In the genomic region with DNA sequence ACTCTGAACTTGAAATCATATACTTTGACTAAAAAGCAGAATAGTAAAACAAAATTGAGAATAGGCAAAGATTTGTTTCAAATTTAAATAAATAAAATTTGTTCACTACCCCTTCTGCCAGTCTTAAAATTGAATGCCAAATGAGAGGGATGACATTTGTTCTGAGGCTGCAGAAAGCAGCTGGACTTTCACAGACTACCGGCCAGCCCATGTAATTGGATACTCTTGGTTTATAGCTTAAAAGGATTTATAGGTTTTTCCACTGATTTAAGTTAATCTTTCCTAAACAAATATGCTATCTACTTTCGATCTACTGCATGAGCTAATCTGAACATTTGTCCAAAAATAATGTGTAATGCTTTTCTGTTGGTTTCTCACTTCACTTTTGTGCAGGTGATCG, we compare ENCODE assay signal across 25 mouse cellular contexts. TPM values are rescaled to one million over a fixed set of nuclear protein-coding genes. Genes with fewer than 3 reads are reported as not detected.
DNase-seq lines count a peak whose midpoint lies in the region; ATAC-seq and TF ChIP-seq lines count a peak whose summit lies in the region.
"Had no signal": no experiment of that assay in that cellular context is flagged by ENCODE, and none has a peak within 500 bp of the region (broad histone marks: within the 10 kb centered on the region; RNA-seq: fewer than 3 reads in every experiment).

No protein-coding gene starts in this region.

- no peak overlapping the region for H3ac ChIP-seq in myocyte (ENCODE audit: control insufficient read depth, insufficient read length)

- H3K27me3 ChIP-seq in kidney, embryonic 14.5 days (ENCODE audit: control insufficient read depth, insufficient read depth, low read length), result no peaks in the 10 kb centered on the region
- H3K27me3 ChIP-seq in kidney, postnatal 0 days (ENCODE audit: insufficient read depth, low read length), result no peaks in the 10 kb centered on the region
- H3K27me3 ChIP-seq in myocyte (ENCODE audit: control insufficient read depth, insufficient read depth, insufficient read length), result no peaks in the 10 kb centered on the region
- H3K27me3 ChIP-seq: embryonic facial prominence, embryonic 13.5 days; forebrain, embryonic 13.5 days; heart, embryonic 13.5 days had no signal

- 39% methylated on average over 3 of the region's 3 CpGs for WGBS in kidney, embryonic 14.5 days
- 24% methylated on average over 3 of the region's 3 CpGs for WGBS in kidney, postnatal 0 days

- no peak overlapping the region for H3K4me3 ChIP-seq in kidney, embryonic 14.5 days (ENCODE audit: low read length)
- no peak overlapping the region for H3K4me3 ChIP-seq in kidney, postnatal 0 days (replicated peaks; ENCODE audit: low read depth, low read length)
- no peak overlapping the region for H3K4me3 ChIP-seq in myocyte
- H3K4me3 ChIP-seq: embryonic facial prominence, embryonic 13.5 days; forebrain, embryonic 10.5 days; forebrain, embryonic 13.5 days; heart, adult 2 months; heart, embryonic 10.5 days; heart, embryonic 13.5 days had no signal

- H3K9me3 ChIP-seq in kidney, embryonic 14.5 days (ENCODE audit: control insufficient read depth, low read length), result no peaks in the 10 kb centered on the region
- no peaks in the 10 kb centered on the region for H3K9me3 ChIP-seq in kidney, postnatal 0 days (replicated peaks; ENCODE audit: low read length)
- H3K9me3 ChIP-seq: embryonic facial prominence, embryonic 13.5 days; forebrain, embryonic 10.5 days; forebrain, embryonic 13.5 days; heart, embryonic 10.5 days; heart, embryonic 13.5 days had no signal

- H3K9ac ChIP-seq in kidney, embryonic 14.5 days (ENCODE audit: low read depth, low read length), result no peak overlapping the region
- no peak overlapping the region for H3K9ac ChIP-seq in kidney, postnatal 0 days (ENCODE audit: low read depth, low read length)
- H3K9ac ChIP-seq: embryonic facial prominence, embryonic 13.5 days; forebrain, embryonic 13.5 days; heart, embryonic 13.5 days; hindbrain, embryonic 14.5 days had no signal

- H3K4me2 ChIP-seq in kidney, embryonic 14.5 days (replicated peaks; ENCODE audit: low read depth, low read length), result no peak overlapping the region
- no peak overlapping the region for H3K4me2 ChIP-seq in kidney, postnatal 0 days (ENCODE audit: low read length)
- H3K4me2 ChIP-seq in myocyte (ENCODE audit: low read depth), result peak overlapping the region; percentile 68
- H3K4me2 ChIP-seq: embryonic facial prominence, embryonic 13.5 days; forebrain, embryonic 13.5 days; heart, embryonic 13.5 days; hindbrain, embryonic 14.5 days had no signal

- no peak overlapping the region for H3K27ac ChIP-seq in kidney, embryonic 14.5 days (ENCODE audit: low read depth, low read length)
- H3K27ac ChIP-seq in kidney, postnatal 0 days, result no peak overlapping the region
- H3K27ac ChIP-seq: embryonic facial prominence, embryonic 13.5 days; forebrain, embryonic 10.5 days; forebrain, embryonic 13.5 days; heart, adult 2 months; heart, embryonic 10.5 days; heart, embryonic 13.5 days; hindbrain, embryonic 14.5 days; hindbrain, postnatal 0 days had no signal

- no peaks in the 10 kb centered on the region for H3K79me2 ChIP-seq in myocyte (ENCODE audit: control insufficient read depth, insufficient read depth)

- peak; percentile 43; the same call in 1 of the 2 replicates for ATAC-seq in kidney, embryonic 14.5 days (ENCODE audit: low FRiP score, low TSS enrichment)
- ATAC-seq in kidney, postnatal 0 days (replicated peaks; ENCODE audit: low FRiP score, low read depth), result no peak
- ATAC-seq: activated CD4-positive, CD25-positive, alpha-beta regulatory T cell, adult 4 months; forebrain, embryonic 13.5 days; forebrain, embryonic 16.5 days; hindbrain, postnatal 0 days had no signal

- H3K36me3 ChIP-seq in kidney, embryonic 14.5 days (ENCODE audit: control insufficient read depth, insufficient read depth, low read length), result peaks cover 4% of the 10 kb centered on the region; the same call in 1 of the 2 replicates
- H3K36me3 ChIP-seq in kidney, postnatal 0 days (ENCODE audit: insufficient read depth, low read length), result no peaks in the 10 kb centered on the region
- H3K36me3 ChIP-seq in myocyte (ENCODE audit: control insufficient read depth, insufficient read depth), result no peaks in the 10 kb centered on the region

- peaks cover 12% of the 10 kb centered on the region for H3K4me1 ChIP-seq in kidney, embryonic 14.5 days (ENCODE audit: control insufficient read depth, insufficient read depth, low read length)
- no peaks in the 10 kb centered on the region; the same call in 1 of the 2 replicates for H3K4me1 ChIP-seq in kidney, postnatal 0 days (replicated peaks; ENCODE audit: insufficient read depth, low read length)
- H3K4me1 ChIP-seq: embryonic facial prominence, embryonic 13.5 days; forebrain, embryonic 10.5 days; forebrain, embryonic 13.5 days; heart, embryonic 10.5 days had no signal

- TF ChIP-seq POLR2A in myocyte (IDR thresholded peaks at IDR 0.05; ENCODE audit: insufficient read length, low read depth), result no peak

- DNase-seq in kidney, adult 8-10 months, result no peak
- peak; percentile 84 for DNase-seq in kidney, postnatal 0 days (ENCODE audit: low spot score)
- DNase-seq in kidney, postnatal 25 days, result no peak
- DNase-seq in forelimb bud, embryonic 11.5 days (ENCODE audit: low read depth, low spot score), result peak; percentile 2
- DNase-seq in cerebellum, postnatal 25 days, result no peak
- DNase-seq: adrenal gland, postnatal 10 days; adrenal gland, postnatal 36 days; cerebellum, adult 18-20 months; cerebellum, adult 9-10 months; cerebellum, postnatal 14 days; gastrocnemius, postnatal 25 days; heart, adult 2 months; heart, postnatal 14 days; heart, postnatal 4 days had no signal

- no peak for TF ChIP-seq CTCF in kidney, postnatal 0 days (IDR thresholded peaks at IDR 0.05; ENCODE audit: low read depth)

TF ChIP-seq in myocyte, 11 proteins besides CTCF, POLR2A, EP300 and RAD21:
- TF ChIP-seq MAX (IDR thresholded peaks at IDR 0.05; ENCODE audit: low read depth) (no peak), MYOD1 (IDR thresholded peaks at IDR 0.05; ENCODE audit: control insufficient read depth in 1 of 3, insufficient read length in 2 of 3, low read depth in 2 of 3) (peak; percentile 36 to 60 (median 40)), E2F4 (IDR thresholded peaks at IDR 0.05; ENCODE audit: insufficient read depth) (no peak), REST (IDR thresholded peaks at IDR 0.05; ENCODE audit: insufficient read depth, insufficient read length) (no peak), TCF3 (IDR thresholded peaks at IDR 0.05; ENCODE audit: insufficient read length, low read depth) (no peak), MYOG (IDR thresholded peaks at IDR 0.05; ENCODE audit: control insufficient read depth in 1 of 3, insufficient read depth in 1 of 3, insufficient read length in 2 of 3, low read depth in 2 of 3) (peak in 1 of 3 experiments; percentile 73), SRF (IDR thresholded peaks at IDR 0.05; ENCODE audit: control insufficient read depth, insufficient read length, low read depth) (no peak), TCF12 (IDR thresholded peaks at IDR 0.05; ENCODE audit: insufficient read depth, poor library complexity, severe bottlenecking) (peak; percentile 32), CEBPB (IDR thresholded peaks at IDR 0.05; ENCODE audit: insufficient read depth, poor library complexity, severe bottlenecking) (no peak), POLR2AphosphoS2 (IDR thresholded peaks at IDR 0.05; ENCODE audit: insufficient read length, low read depth) (no peak), USF1 (IDR thresholded peaks at IDR 0.05; ENCODE audit: low read depth) (no peak)

RNA-seq across cellular contexts. Expression of gene Dis3l2, which starts 50.7 kb away (rescaled TPM):
- 23.2 and 32.1 TPM in 2 replicates for polyA plus RNA-seq in kidney, embryonic 14.5 days (2014; fragmentation: Nextera tagmentation; extraction: Ambion mirVana)
- polyA plus RNA-seq in kidney, postnatal 0 days (2015; fragmentation: Nextera tagmentation; extraction: Ambion mirVana), result 20.9 and 23.1 TPM in 2 replicates
- polyA plus RNA-seq in myocyte (2012; fragmentation: generic; extraction: Trizol), result 13.7 TPM

Comparison
In these comparisons a context has a peak if more than half of its experiments do, and no peak if none do; other contexts are left out.
1. DNase-seq: peak in kidney, postnatal 0 days (single experiment) and forelimb bud, embryonic 11.5 days (single experiment); none in kidney, adult 8-10 months (0 of 2), kidney, postnatal 25 days (0 of 2) and cerebellum, postnatal 25 days (0 of 2).